Mouse (Mus musculus): ENCODE measurements at regions not wholly inside any gene's neighbourhood (a gene's known extent, or its start where the extent isn't known, plus 50 kb on each side); places are given as distances from the start of the nearest gene placed in this dataset.
A peak's percentile ranks its signal among the peaks of the same experiment; 100 is the strongest.

GRCm38 (mm10) chr2:137575750-137576149, 459.3 kb upstream of the Jag1 start:
- WGBS = 54% methylated on average over 3 of the region's 3 CpGs
- Histone ChIP-seq H3K4me3 (ENCODE audit: low read depth, low read length) (no peak overlapping the region), H3K4me2 (replicated peaks; ENCODE audit: low read depth) (no peak overlapping the region), H3K9ac (ENCODE audit: low read length) (no peak overlapping the region), H3K27ac (replicated peaks) (no peak overlapping the region), H3K4me1 (replicated peaks; ENCODE audit: control insufficient read depth, insufficient read depth) (no peaks in the 10 kb centered on the region), H3K9me3 (ENCODE audit: control insufficient read depth, low read length) (no peaks in the 10 kb centered on the region), H3K36me3 (ENCODE audit: control insufficient read depth, insufficient read depth, low read length) (no peaks in the 10 kb centered on the region), H3K27me3 (ENCODE audit: control insufficient read depth, insufficient read depth, low read length) (no peaks in the 10 kb centered on the region)
- ATAC-seq (ENCODE audit: low FRiP score, low TSS enrichment) (no peak), DNase-seq (ENCODE audit: low spot score) (no peak)
- TF ChIP-seq CTCF (IDR thresholded peaks at IDR 0.05; ENCODE audit: low read depth) (no peak), EP300 (optimal IDR thresholded peaks at IDR 0.05) (no peak)

GRCm38 (mm10) chr2:137574845-137575449, 458.5 kb upstream of the Jag1 start:
- Histone ChIP-seq H3K9ac (ENCODE audit: low read length) (no peak overlapping the region), H3K4me3 (ENCODE audit: low read depth, low read length) (no peak overlapping the region), H3K4me2 (replicated peaks; ENCODE audit: low read depth) (no peak overlapping the region), H3K27ac (replicated peaks) (no peak overlapping the region), H3K36me3 (ENCODE audit: control insufficient read depth, insufficient read depth, low read length) (no peaks in the 10 kb centered on the region), H3K9me3 (ENCODE audit: control insufficient read depth, low read length) (no peaks in the 10 kb centered on the region), H3K4me1 (replicated peaks; ENCODE audit: control insufficient read depth, insufficient read depth) (no peaks in the 10 kb centered on the region), H3K27me3 (ENCODE audit: control insufficient read depth, insufficient read depth, low read length) (no peaks in the 10 kb centered on the region)
- no peak for TF ChIP-seq CTCF (IDR thresholded peaks at IDR 0.05; ENCODE audit: low read depth)
- TF ChIP-seq EP300 (optimal IDR thresholded peaks at IDR 0.05) = no peak
- DNase-seq (ENCODE audit: low spot score) = no peak
- WGBS = 30% methylated on average over 4 of the region's 4 CpGs
- no peak for ATAC-seq (ENCODE audit: low FRiP score, low TSS enrichment)

- H3K4me1 ChIP-seq (replicated peaks; ENCODE audit: control insufficient read depth, insufficient read depth) = no peaks in the 10 kb centered on the region
- H3K36me3 ChIP-seq (ENCODE audit: control insufficient read depth, insufficient read depth, low read length) = no peaks in the 10 kb centered on the region
- no peaks in the 10 kb centered on the region for H3K27me3 ChIP-seq (ENCODE audit: control insufficient read depth, insufficient read depth, low read length)
- TF ChIP-seq CTCF (IDR thresholded peaks at IDR 0.05; ENCODE audit: low read depth) = no peak
- no peak for TF ChIP-seq EP300 (optimal IDR thresholded peaks at IDR 0.05)
- ATAC-seq (ENCODE audit: low FRiP score, low TSS enrichment) = no peak
- DNase-seq (ENCODE audit: low spot score) = no peak
- H3K27ac ChIP-seq (replicated peaks) = no peak overlapping the region
- no peak overlapping the region for H3K4me2 ChIP-seq (replicated peaks; ENCODE audit: low read depth)
- H3K9me3 ChIP-seq (ENCODE audit: control insufficient read depth, low read length) = no peaks in the 10 kb centered on the region
- H3K9ac ChIP-seq (ENCODE audit: low read length) = no peak overlapping the region
- 90% methylated on average over 1 of the region's 1 CpGs for WGBS
- no peak overlapping the region for H3K4me3 ChIP-seq (ENCODE audit: low read depth, low read length)
These were observed 454.7 kb upstream of the Jag1 start for GRCm38 (mm10) chr2:137571146-137571545.

- TF ChIP-seq EP300 (optimal IDR thresholded peaks at IDR 0.05) (no peak), CTCF (IDR thresholded peaks at IDR 0.05; ENCODE audit: low read depth) (no peak)
- H3K9ac ChIP-seq (ENCODE audit: low read length) = no peak overlapping the region
- H3K4me1 ChIP-seq (replicated peaks; ENCODE audit: control insufficient read depth, insufficient read depth) = no peaks in the 10 kb centered on the region
- ATAC-seq (ENCODE audit: low FRiP score, low TSS enrichment) = no peak
- H3K27me3 ChIP-seq (ENCODE audit: control insufficient read depth, insufficient read depth, low read length) = no peaks in the 10 kb centered on the region
- H3K4me3 ChIP-seq (ENCODE audit: low read depth, low read length) = no peak overlapping the region
- H3K27ac ChIP-seq (replicated peaks) = no peak overlapping the region
- H3K4me2 ChIP-seq (replicated peaks; ENCODE audit: low read depth) = no peak overlapping the region
- H3K36me3 ChIP-seq (ENCODE audit: control insufficient read depth, insufficient read depth, low read length) = no peaks in the 10 kb centered on the region
- no peaks in the 10 kb centered on the region for H3K9me3 ChIP-seq (ENCODE audit: control insufficient read depth, low read length)
- 85% methylated on average over 3 of the region's 3 CpGs for WGBS
- DNase-seq (ENCODE audit: low spot score) = no peak
These were observed 450.2 kb upstream of the Jag1 start for GRCm38 (mm10) chr2:137566619-137567018.

GRCm38 (mm10) chr2:137564064-137564624, 447.7 kb upstream of the Jag1 start:
- Histone ChIP-seq H3K4me3 (ENCODE audit: low read depth, low read length) (no peak overlapping the region), H3K27me3 (ENCODE audit: control insufficient read depth, insufficient read depth, low read length) (no peaks in the 10 kb centered on the region), H3K9me3 (ENCODE audit: control insufficient read depth, low read length) (no peaks in the 10 kb centered on the region), H3K27ac (replicated peaks) (no peak overlapping the region), H3K36me3 (ENCODE audit: control insufficient read depth, insufficient read depth, low read length) (no peaks in the 10 kb centered on the region), H3K4me1 (replicated peaks; ENCODE audit: control insufficient read depth, insufficient read depth) (no peaks in the 10 kb centered on the region), H3K9ac (ENCODE audit: low read length) (no peak overlapping the region), H3K4me2 (replicated peaks; ENCODE audit: low read depth) (no peak overlapping the region)
- TF ChIP-seq CTCF (IDR thresholded peaks at IDR 0.05; ENCODE audit: low read depth) (no peak), EP300 (optimal IDR thresholded peaks at IDR 0.05) (no peak)
- ATAC-seq (ENCODE audit: low FRiP score, low TSS enrichment) (no peak), DNase-seq (ENCODE audit: low spot score) (no peak)
- 74% methylated on average over 5 of the region's 5 CpGs for WGBS

GRCm38 (mm10) chr2:137560366-137560765, 443.9 kb upstream of the Jag1 start:
- Histone ChIP-seq H3K4me3 (ENCODE audit: low read depth, low read length) (no peak overlapping the region), H3K9me3 (ENCODE audit: control insufficient read depth, low read length) (no peaks in the 10 kb centered on the region), H3K27ac (replicated peaks) (no peak overlapping the region), H3K9ac (ENCODE audit: low read length) (no peak overlapping the region), H3K27me3 (ENCODE audit: control insufficient read depth, insufficient read depth, low read length) (no peaks in the 10 kb centered on the region), H3K4me1 (replicated peaks; ENCODE audit: control insufficient read depth, insufficient read depth) (no peaks in the 10 kb centered on the region), H3K36me3 (ENCODE audit: control insufficient read depth, insufficient read depth, low read length) (no peaks in the 10 kb centered on the region), H3K4me2 (replicated peaks; ENCODE audit: low read depth) (no peak overlapping the region)
- ATAC-seq (ENCODE audit: low FRiP score, low TSS enrichment) (peak; percentile 54; the same call in 1 of the 2 replicates), DNase-seq (ENCODE audit: low spot score) (peak; percentile 28)
- 42% methylated on average over 4 of the region's 4 CpGs for WGBS
- TF ChIP-seq EP300 (optimal IDR thresholded peaks at IDR 0.05) = no peak
- TF ChIP-seq CTCF (IDR thresholded peaks at IDR 0.05; ENCODE audit: low read depth) = no peak

Measured in stomach, postnatal 0 days (tissue).